Mouse (Mus musculus) myocyte (in vitro differentiated cells): ENCODE data around the gene Cd55b. TPM values are rescaled to one million over a fixed set of nuclear protein-coding genes. Genes with fewer than 3 reads are reported as not detected.

Source experiments
- H3K27me3 ChIP-seq: one replicate; pipeline ENCODE4 v1.6.1; 2011; ENCODE audit not compliant: control insufficient read depth, insufficient read depth, insufficient read length
- H3K36me3 ChIP-seq: one replicate; pipeline ENCODE4 v1.6.1; 2011; ENCODE audit not compliant: control insufficient read depth, insufficient read depth
- H3K4me2 ChIP-seq: one replicate; pipeline ENCODE4 v1.6.1; 2011; ENCODE audit warnings: low read depth, control low read depth
- H3K4me3 ChIP-seq: one replicate; pipeline ENCODE4 v1.5.1; 2011; ENCODE audit warnings: mild to moderate bottlenecking, control low read depth, moderate library complexity
- H3K79me2 ChIP-seq: one replicate; pipeline ENCODE4 v1.6.1; 2011; ENCODE audit not compliant: control insufficient read depth, insufficient read depth
- H3ac ChIP-seq: one replicate; pipeline ENCODE4 v1.6.1; 2011; ENCODE audit not compliant: control insufficient read depth, insufficient read length
- CEBPB ChIP-seq: IDR thresholded peaks from 2 replicates; pipeline ENCODE4 v1.6.1; 2011; ENCODE audit warnings: mild to moderate bottlenecking, moderate library complexity; ENCODE audit not compliant: poor library complexity, insufficient read depth, severe bottlenecking
- E2F4 ChIP-seq: IDR thresholded peaks from one replicate; pipeline ENCODE4 v1.6.1; 2011; ENCODE audit warnings: mild to moderate bottlenecking, control low read depth, moderate library complexity; ENCODE audit not compliant: insufficient read depth
- MAX ChIP-seq: IDR thresholded peaks from one replicate; pipeline ENCODE4 v1.6.1; 2011; ENCODE audit warnings: low read depth, mild to moderate bottlenecking, control low read depth
- MYOD1 ChIP-seq, 3 experiments: IDR thresholded peaks; one replicate each; pipeline ENCODE4 v1.6.1; 2011; ENCODE audit warnings: control low read depth in 2 of 3, low read depth in 2 of 3, mild to moderate bottlenecking in 2 of 3, moderate library complexity in 1 of 3; ENCODE audit not compliant: insufficient read length in 2 of 3, control insufficient read depth in 1 of 3
- MYOG ChIP-seq, 3 experiments: IDR thresholded peaks; one replicate each; pipeline ENCODE4 v1.6.1; 2011; ENCODE audit warnings: control low read depth in 2 of 3, low read depth in 2 of 3, mild to moderate bottlenecking in 2 of 3; ENCODE audit not compliant: insufficient read length in 2 of 3, control insufficient read depth in 1 of 3, insufficient read depth in 1 of 3
- POLR2A ChIP-seq: IDR thresholded peaks from one replicate; pipeline ENCODE4 v1.6.1; 2011; ENCODE audit warnings: low read depth, mild to moderate bottlenecking, control low read depth, moderate library complexity; ENCODE audit not compliant: insufficient read length
- POLR2AphosphoS2 ChIP-seq: IDR thresholded peaks from one replicate; pipeline ENCODE4 v1.6.1; 2011; ENCODE audit warnings: low read depth, control low read depth; ENCODE audit not compliant: insufficient read length
- REST ChIP-seq: IDR thresholded peaks from one replicate; pipeline ENCODE4 v1.6.1; 2011; ENCODE audit warnings: mild to moderate bottlenecking, control low read depth, moderate library complexity; ENCODE audit not compliant: insufficient read depth, insufficient read length
- SRF ChIP-seq: IDR thresholded peaks from one replicate; pipeline ENCODE4 v1.6.1; 2011; ENCODE audit warnings: low read depth; ENCODE audit not compliant: control insufficient read depth, insufficient read length
- TCF12 ChIP-seq: IDR thresholded peaks from one replicate; pipeline ENCODE4 v1.6.1; 2011; ENCODE audit warnings: mild to moderate bottlenecking, control low read depth; ENCODE audit not compliant: poor library complexity, insufficient read depth, severe bottlenecking
- TCF3 ChIP-seq: IDR thresholded peaks from one replicate; pipeline ENCODE4 v1.6.1; 2011; ENCODE audit warnings: low read depth, control low read depth; ENCODE audit not compliant: insufficient read length
- USF1 ChIP-seq: IDR thresholded peaks from one replicate; pipeline ENCODE4 v1.6.1; 2011; ENCODE audit warnings: low read depth, mild to moderate bottlenecking, control low read depth, moderate library complexity
- polyA plus RNA-seq: library from polyadenylated mRNA; unstranded; fragments of >200 nt; fragmentation: generic; extraction: Trizol; gene quantifications from one replicate; pipeline ENCODE4 v1.2.1, GENCODE M21; 2012; ENCODE audit warnings: missing spikeins

Gene Cd55b
- polyA plus RNA-seq, 1 experiment: not detected

DNA sequence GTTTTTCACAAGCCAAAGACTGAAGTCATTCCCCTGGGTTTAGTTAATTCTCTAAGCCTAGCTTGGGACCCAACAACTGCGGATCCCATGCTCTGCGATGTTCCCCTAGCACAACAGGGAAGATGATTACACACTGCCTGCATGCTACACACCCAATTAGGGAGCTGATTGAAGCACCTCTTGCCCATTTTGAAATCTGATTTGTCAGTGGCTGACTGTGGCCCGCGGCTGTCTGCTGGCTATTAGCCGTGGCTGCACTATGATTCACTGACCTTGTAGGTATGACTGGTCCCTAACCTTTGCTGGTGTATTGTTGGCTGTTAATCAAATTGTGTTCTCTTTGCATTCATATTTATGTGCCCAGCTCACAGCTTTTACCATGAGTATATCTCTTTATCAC lies 51.5 kb downstream of the Cd55b start:
- Histone ChIP-seq H3ac (no peak overlapping the region), H3K4me3 (no peak overlapping the region), H3K79me2 (no peaks in the 10 kb centered on the region), H3K4me2 (no peak overlapping the region), H3K36me3 (no peaks in the 10 kb centered on the region), H3K27me3 (peaks cover 24% of the 10 kb centered on the region)
- TF ChIP-seq REST (no peak), MYOG (IDR thresholded peaks at IDR 0.05; ENCODE audit: control insufficient read depth in 1 of 3, insufficient read depth in 1 of 3, insufficient read length in 2 of 3, low read depth in 2 of 3) (no peak), MAX (no peak), TCF12 (no peak), USF1 (no peak), TCF3 (no peak), E2F4 (no peak), POLR2A (no peak), POLR2AphosphoS2 (no peak), CEBPB (no peak), SRF (no peak), MYOD1 (IDR thresholded peaks at IDR 0.05; ENCODE audit: control insufficient read depth in 1 of 3, insufficient read length in 2 of 3, low read depth in 2 of 3) (no peak)

DNA sequence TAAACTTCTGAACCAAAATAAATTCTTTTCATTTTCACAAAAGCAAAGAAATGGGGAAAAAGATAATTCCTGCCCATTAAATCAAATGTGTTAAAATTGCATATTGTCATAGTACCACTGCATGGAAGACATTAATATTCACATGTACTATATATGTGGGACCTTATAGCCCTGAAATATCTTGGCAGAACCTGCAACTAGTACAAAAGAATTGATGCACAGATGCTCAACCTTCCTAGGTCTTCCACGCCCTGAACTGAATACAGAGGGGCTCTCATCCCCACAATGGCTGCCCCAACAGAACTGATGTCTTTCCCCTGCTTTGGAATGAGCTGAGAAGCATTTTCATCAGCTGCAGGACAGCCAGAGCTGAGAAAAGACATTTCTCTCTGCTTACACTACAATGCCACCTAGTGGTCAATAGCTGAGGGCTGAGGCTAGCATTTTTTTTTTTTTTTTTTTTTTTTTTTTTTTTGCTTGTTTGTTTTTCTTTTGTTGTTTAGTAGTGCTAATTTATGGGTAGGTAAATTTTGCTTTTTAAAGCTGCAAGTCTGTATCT lies 72.7 kb downstream of the Cd55b start:
- Histone ChIP-seq H3K27me3 (no peaks in the 10 kb centered on the region), H3ac (no peak overlapping the region), H3K4me3 (no peak overlapping the region), H3K36me3 (no peaks in the 10 kb centered on the region), H3K4me2 (no peak overlapping the region), H3K79me2 (no peaks in the 10 kb centered on the region)
- TF ChIP-seq POLR2AphosphoS2 (no peak), MYOG (IDR thresholded peaks at IDR 0.05; ENCODE audit: control insufficient read depth in 1 of 3, insufficient read depth in 1 of 3, insufficient read length in 2 of 3, low read depth in 2 of 3) (no peak), REST (no peak), USF1 (no peak), SRF (no peak), POLR2A (no peak), TCF12 (no peak), CEBPB (no peak), E2F4 (no peak), MYOD1 (IDR thresholded peaks at IDR 0.05; ENCODE audit: control insufficient read depth in 1 of 3, insufficient read length in 2 of 3, low read depth in 2 of 3) (no peak), TCF3 (no peak), MAX (no peak)

DNA sequence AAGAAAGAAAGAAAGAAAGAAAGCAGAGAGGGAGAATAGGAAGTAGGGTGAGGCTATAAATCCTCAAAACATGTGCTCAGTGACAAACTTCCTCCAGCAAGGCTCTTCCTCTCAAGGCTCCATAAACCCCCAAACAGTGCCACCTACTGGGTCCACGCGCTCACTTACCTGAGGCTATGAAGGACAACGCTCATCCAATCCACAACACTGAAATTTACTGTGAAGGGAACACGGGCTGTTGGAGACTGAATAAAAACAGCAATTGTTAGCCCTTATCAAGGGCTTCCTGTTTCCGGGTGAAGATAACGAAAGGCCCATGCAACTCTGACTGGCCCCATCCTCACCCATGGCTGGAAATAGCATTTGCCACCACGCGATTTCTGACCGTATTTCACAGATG lies 80.4 kb downstream of the Cd55b start:
- H3K79me2 ChIP-seq: no peaks in the 10 kb centered on the region
- no peak overlapping the region for H3ac ChIP-seq
- H3K4me2 ChIP-seq: no peak overlapping the region
- no peak overlapping the region for H3K4me3 ChIP-seq
- no peak for TF ChIP-seq REST
- TF ChIP-seq POLR2A: no peak
- TF ChIP-seq USF1: no peak
- no peak for TF ChIP-seq SRF
- no peak for TF ChIP-seq TCF3
- TF ChIP-seq MYOG (IDR thresholded peaks at IDR 0.05; ENCODE audit: control insufficient read depth in 1 of 3, insufficient read depth in 1 of 3, insufficient read length in 2 of 3, low read depth in 2 of 3): no peak
- no peak for TF ChIP-seq MYOD1 (IDR thresholded peaks at IDR 0.05; ENCODE audit: control insufficient read depth in 1 of 3, insufficient read length in 2 of 3, low read depth in 2 of 3)
- TF ChIP-seq E2F4: no peak
- TF ChIP-seq MAX: no peak
- no peak for TF ChIP-seq TCF12
- no peak for TF ChIP-seq POLR2AphosphoS2
- no peak for TF ChIP-seq CEBPB
- no peaks in the 10 kb centered on the region for H3K27me3 ChIP-seq
- no peaks in the 10 kb centered on the region for H3K36me3 ChIP-seq

Other genes starting within 250 kb of the Cd55b start
- gene Cd55, start 39.7 kb upstream of the Cd55b start, polyA plus RNA-seq: 3.8 TPM
- gene Zp3r, start 206.6 kb upstream of the Cd55b start, polyA plus RNA-seq: 0.06 TPM
- gene C4bp, start 238.6 kb upstream of the Cd55b start, polyA plus RNA-seq: not detected